Mouse (Mus musculus) thymus, postnatal 0 days (tissue): Measurements from ENCODE around the gene Fer1l5. TPM values are rescaled to one million over a fixed set of nuclear protein-coding genes. Genes with fewer than 3 reads are reported as not detected.

Experiments
- DNase-seq: peaks from one replicate; pipeline ENCODE4 v3.0.0-alpha.2; 2015; ENCODE audit warnings: low spot score
- polyA plus RNA-seq: library from polyadenylated mRNA; unstranded; fragments of >200 nt; fragmentation: Nextera tagmentation; extraction: Ambion mirVana; gene quantifications from 2 replicates; pipeline ENCODE4 v1.2.1, GENCODE M21; 2015

The Fer1l5 gene
- 0.49 and 0.61 TPM in 2 replicates for polyA plus RNA-seq

GRCm38 (mm10) chr1:36371934-36372845, at the start of gene Fer1l5:
TSS of gene Fer1l5 (plus strand) at chr1:36372291.
- DNase-seq: no peak

GRCm38 (mm10) chr1:36323076-36323475, 49.0 kb upstream of the Fer1l5 start:
- no peak for DNase-seq

GRCm38 (mm10) chr1:36323746-36324448, 48.2 kb upstream of the Fer1l5 start:
- peak; percentile 28 for DNase-seq

- no peak for DNase-seq
Measured at GRCm38 (mm10) chr1:36325900-36326321, 46.2 kb upstream of the Fer1l5 start.

GRCm38 (mm10) chr1:36326815-36327214, 45.3 kb upstream of the Fer1l5 start:
- no peak for DNase-seq

- DNase-seq: no peak
Measured at GRCm38 (mm10) chr1:36331743-36332142, 40.3 kb upstream of the Fer1l5 start.

GRCm38 (mm10) chr1:36332955-36333887, 38.9 kb upstream of the Fer1l5 start:
- DNase-seq: no peak

GRCm38 (mm10) chr1:36342547-36342946, 29.5 kb upstream of the Fer1l5 start:
- DNase-seq: no peak

- DNase-seq: no peak
Measured at GRCm38 (mm10) chr1:36352351-36352750, 19.7 kb upstream of the Fer1l5 start.

- DNase-seq: no peak
Measured at GRCm38 (mm10) chr1:36356955-36357695, 15.0 kb upstream of the Fer1l5 start.

GRCm38 (mm10) chr1:36367698-36368097, 4.4 kb upstream of the Fer1l5 start:
- peak; percentile 2 for DNase-seq

GRCm38 (mm10) chr1:36368112-36368968, 3.8 kb upstream of the Fer1l5 start:
- DNase-seq: peak; percentile 46

GRCm38 (mm10) chr1:36368969-36369645, 3.0 kb upstream of the Fer1l5 start, which contains the start of gene Kansl3:
TSS of gene Kansl3 (minus strand) at chr1:36369181.
- peak; percentile 94 for DNase-seq

GRCm38 (mm10) chr1:36370918-36371317, 1.2 kb upstream of the Fer1l5 start:
- no peak for DNase-seq

- no peak for DNase-seq
Measured at GRCm38 (mm10) chr1:36378880-36379279, 6.8 kb downstream of the Fer1l5 start.

GRCm38 (mm10) chr1:36379582-36379981, 7.5 kb downstream of the Fer1l5 start:
- no peak for DNase-seq

GRCm38 (mm10) chr1:36397041-36397440, 24.9 kb downstream of the Fer1l5 start:
- no peak for DNase-seq

- no peak for DNase-seq
Measured at GRCm38 (mm10) chr1:36401509-36401908, 29.4 kb downstream of the Fer1l5 start.

GRCm38 (mm10) chr1:36404531-36404930, 32.4 kb downstream of the Fer1l5 start:
- DNase-seq: no peak
